Mouse (Mus musculus) T-helper 17 cell (primary cell): ENCODE measurements around the gene Gadd45gip1.
"Not testable (repeated sequence)": the region's sequence is repeated elsewhere in the genome, so short reads cannot be mapped to it uniquely, and the experiment has no call there.

ENCODE experiments used
- in situ Hi-C, 2 experiments: fragments of 300-600 bp; cut with MboI, MseI; formaldehyde crosslinking; loops; 1 replicate in 1 of 2; 2 replicates in 1 of 2; pipeline ENCODE4 v1.15.1; 2025; ENCODE audit warnings: high pct_unique_total_duplicates in 2 of 2

Gene Gadd45gip1

GRCm38 (mm10) chr8:84826518-84826917, 4.8 kb upstream of the Gadd45gip1 start:
- in situ Hi-C loops: not testable (repeated sequence)

DNA sequence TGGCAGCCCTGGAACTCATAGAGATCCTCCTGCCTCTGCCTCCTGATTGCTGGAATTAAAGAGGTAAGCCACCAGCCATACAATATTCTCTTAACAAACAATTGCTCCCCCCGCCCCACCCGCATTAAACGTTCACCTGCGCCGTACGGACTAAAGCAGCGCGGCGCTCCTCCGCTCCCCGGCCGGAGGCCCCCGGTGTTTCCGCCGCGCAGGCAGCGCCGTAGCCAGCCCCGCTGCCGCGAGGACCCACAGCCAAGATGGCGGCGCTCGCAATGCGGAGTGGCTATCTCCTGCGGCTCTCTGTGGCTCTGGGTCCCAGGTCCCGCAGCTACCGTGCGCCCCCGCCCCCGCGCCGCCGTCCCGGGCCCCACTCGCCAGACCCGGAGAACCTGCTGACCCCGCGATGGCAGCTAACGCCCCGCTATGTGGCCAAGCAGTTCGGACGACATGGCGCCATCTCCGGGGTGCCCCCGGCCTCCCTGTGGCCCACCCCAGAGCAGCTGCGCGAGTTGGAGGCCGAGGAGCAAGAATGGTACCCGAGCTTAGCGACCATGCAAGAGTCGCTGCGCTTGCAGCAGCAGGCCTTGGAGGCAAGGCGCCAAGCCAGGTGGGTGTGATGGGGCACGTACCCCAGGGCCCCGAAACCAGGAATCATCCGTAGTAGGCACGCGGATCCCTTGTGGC, 854 bp downstream of the Gadd45gip1 start:
- in situ Hi-C loops: no loop called here

- in situ Hi-C loops: no loop called here
These were observed 1.7 kb downstream of the Gadd45gip1 start for GRCm38 (mm10) chr8:84832759-84833742.

DNA sequence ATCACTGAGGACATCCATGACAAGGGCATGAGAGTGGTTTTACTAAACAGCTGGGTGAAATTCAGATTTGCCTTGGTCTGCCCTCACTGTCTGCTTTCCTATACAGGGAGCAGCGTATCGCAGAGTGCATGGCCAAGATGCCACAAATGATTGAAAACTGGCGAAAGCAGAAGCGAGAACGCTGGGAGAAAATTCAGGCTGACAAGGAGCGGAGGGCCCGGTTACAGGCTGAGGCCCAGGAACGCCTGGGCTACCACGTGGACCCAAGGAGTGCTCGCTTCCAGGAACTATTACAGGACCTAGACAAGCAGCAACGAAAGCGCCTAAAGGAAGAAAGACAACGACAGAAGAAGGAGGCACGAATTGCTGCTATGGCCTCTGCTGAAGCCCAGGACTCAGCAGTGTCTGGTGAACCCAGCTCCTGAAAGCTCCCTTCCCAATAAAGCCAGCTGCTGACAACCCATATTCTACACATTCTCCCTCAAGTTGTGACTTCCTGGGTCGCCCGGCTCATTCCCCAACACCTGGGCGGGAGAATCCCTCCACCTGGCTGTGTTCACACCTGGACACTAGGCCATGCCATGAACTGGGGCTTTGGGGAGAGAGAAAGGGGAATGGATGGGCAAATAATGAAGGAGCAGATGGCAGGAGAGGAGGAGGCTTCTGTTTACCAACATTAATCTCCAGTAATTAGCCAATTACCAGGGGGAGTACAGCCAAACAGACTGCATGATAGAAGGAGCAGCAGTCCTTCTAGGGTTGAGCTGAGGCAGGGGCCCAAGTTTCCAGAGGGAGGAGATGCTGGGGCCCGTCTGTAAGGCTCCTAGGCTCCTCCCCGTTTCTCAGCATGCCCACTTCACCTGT, 2.9 kb downstream of the Gadd45gip1 start:
- in situ Hi-C loops: no loop called here

DNA sequence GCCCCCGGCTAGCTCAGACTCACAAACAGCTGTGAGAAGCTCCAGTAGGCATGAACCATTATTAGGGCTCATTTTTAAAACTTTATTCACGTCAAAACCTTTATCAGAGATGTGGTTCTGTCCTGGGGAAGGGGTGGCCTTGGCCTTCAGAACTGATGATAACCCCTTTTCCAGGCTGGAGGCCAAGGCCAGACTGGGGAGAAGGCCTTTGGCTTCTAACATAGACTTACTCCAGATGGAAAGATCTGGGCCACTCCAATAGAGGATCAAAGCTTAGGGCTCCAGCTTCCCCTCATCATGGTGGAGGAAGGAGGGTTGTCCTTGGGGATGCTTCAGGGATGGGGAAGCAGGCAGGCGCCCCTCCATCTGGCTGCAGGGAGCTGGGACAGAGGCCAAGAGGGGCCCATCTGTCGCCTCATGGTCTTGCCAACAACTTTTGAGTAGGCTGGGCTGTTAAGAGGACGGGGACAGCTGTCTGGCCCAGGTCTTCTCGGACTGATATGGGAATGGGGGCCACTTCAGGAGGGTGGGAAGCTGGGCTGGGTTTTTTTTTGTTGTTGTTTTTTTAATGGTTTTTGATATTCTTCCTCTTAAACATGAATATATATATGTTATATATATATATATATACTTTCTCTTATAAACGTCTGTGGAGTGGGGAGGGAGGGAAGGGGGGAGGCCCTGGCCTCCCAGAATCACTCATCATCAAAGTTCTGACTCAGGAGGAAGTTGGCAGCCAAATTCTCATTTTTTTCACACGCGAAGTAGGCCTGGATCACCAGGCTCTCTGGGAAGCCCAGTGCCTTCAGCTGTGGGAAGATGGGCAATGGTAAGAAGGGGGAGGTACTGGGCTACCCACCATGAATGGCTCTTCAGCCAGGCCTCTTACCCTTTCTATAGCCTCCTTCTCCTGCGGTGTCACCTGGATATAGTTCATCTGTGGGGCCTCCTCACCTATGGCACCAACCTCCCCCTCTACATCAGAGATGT, 3.8 kb downstream of the Gadd45gip1 start:
- in situ Hi-C loops: no loop called here

DNA sequence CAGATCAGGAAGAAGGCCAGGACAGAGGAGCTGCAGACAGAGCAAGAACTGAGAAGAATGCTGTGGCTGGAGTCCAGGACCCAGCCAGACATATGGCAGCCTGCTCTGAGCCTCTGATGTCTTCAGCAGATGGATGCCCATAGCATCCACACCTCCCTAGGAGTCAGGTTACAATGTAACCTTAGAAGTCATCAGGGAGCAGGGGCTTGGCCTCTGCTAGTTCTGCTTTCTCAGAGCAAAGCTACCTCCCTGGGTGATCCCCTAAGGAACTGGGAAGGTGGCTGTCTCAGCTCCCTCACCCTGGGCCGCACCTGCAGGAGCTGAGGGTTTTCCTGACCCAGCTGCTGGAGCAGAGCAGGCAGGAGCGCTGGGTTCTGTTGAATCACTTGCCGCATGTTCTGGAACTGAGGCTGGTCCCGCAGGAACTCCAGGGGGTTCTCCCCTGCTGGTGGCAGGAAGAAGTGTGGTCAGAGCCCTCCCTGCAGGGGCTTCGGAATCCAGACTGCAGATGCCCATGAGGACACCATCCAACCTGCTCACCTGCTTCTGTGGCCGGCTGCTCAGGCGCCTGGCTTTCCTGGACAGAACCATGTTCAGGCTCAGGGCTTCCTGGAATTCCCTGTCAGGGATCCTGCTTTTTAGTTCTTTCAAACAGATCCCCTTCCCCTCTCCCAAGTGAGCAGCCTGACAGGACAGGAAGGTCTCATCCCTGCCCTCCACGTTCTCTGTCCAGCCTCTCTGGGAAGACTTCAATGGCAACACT, 6.0 kb downstream of the Gadd45gip1 start:
- in situ Hi-C loops: no loop called here

GRCm38 (mm10) chr8:84837912-84838470, 6.7 kb downstream of the Gadd45gip1 start:
- in situ Hi-C loops: no loop called here

GRCm38 (mm10) chr8:84838513-84838912, 7.2 kb downstream of the Gadd45gip1 start:
- in situ Hi-C loops: no loop called here

DNA sequence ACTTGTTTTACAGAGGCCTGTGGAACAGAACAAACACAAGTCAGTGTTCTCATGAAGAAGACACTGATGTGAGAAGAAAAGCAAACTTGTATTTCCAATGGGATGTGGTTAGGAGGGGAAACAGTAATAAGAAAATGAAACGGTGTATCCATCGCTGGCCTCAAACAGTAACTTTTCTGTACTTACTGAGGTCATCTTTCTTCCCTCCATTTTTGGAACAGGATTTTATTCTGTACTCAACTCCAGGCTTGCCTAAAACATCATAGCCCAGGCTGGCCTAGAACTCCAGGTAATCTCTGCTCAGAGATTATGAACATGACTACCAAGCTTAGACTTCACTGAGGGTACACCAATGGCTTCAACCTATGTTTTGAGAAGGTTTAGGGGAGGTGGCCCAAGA, 8.1 kb downstream of the Gadd45gip1 start:
- in situ Hi-C loops: no loop called here

DNA sequence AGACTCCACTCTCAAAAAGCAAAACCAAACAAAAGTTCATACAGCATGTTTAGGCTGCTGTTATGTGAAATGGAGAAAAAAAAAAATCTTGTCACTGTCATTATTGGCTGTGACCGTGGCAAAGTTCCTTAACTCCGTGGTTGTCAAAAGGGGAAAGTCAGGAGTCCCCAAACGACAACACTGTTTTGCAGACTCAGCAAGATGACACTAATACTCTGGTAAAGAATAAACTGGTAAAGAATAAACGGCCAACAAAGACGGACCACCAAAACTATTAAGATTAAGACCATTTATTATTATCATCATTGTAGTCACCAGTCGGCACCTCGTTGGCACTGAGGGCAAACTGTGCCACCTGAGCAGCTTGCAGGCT, 8.5 kb downstream of the Gadd45gip1 start:
- in situ Hi-C loops: no loop called here

GRCm38 (mm10) chr8:84840248-84840999, 9.1 kb downstream of the Gadd45gip1 start, which contains the start of gene Rad23a:
Gene Rad23a, minus strand, starts transcription at chr8:84840665.
- in situ Hi-C loops: no loop called here

- in situ Hi-C loops: no loop called here
These were observed 10.2 kb downstream of the Gadd45gip1 start for GRCm38 (mm10) chr8:84841514-84841913.

- in situ Hi-C loops: no loop called here
These were observed 13.2 kb downstream of the Gadd45gip1 start for GRCm38 (mm10) chr8:84844397-84845070.

DNA sequence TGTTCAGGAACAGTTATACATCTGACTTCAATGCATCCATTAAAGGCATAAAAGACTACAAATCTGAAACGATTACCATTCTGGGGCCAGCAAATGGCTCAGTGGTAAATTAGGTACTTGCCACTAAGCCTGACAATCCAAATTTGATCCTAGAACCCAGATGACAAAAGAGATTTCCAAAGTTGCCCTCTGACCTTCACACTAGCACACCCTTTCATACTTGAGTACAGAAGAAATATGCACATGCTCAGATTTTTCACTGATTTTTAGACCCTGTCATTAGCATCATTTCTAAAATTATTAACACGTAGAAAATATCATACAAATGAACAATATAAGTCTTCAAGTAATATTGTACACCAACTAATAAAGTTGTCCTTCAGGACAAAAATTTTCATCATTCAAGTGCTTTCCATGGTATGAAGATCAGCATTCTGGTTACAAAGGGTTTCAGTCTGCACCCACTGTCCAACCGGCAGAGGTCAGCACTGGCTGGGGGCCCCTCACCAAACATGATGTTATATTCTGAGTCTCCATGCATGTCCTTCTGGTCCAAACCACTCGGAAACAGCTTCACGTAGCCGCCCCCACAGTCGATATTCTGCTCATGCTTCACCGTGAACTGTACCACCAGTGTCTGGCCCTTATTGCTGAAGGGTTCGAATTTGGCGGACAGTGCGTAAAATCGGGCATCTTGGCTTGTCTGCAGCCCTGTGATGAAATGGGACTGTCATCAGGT, 14.2 kb downstream of the Gadd45gip1 start:
- in situ Hi-C loops: no loop called here

GRCm38 (mm10) chr8:84846094-84846721, 14.9 kb downstream of the Gadd45gip1 start:
- in situ Hi-C loops: no loop called here

- in situ Hi-C loops: no loop called here
These were observed 15.6 kb downstream of the Gadd45gip1 start, which contains the start of gene Calr for GRCm38 (mm10) chr8:84846722-84847572. Gene Calr, minus strand, starts transcription at chr8:84846934.
